In the genomic region with DNA sequence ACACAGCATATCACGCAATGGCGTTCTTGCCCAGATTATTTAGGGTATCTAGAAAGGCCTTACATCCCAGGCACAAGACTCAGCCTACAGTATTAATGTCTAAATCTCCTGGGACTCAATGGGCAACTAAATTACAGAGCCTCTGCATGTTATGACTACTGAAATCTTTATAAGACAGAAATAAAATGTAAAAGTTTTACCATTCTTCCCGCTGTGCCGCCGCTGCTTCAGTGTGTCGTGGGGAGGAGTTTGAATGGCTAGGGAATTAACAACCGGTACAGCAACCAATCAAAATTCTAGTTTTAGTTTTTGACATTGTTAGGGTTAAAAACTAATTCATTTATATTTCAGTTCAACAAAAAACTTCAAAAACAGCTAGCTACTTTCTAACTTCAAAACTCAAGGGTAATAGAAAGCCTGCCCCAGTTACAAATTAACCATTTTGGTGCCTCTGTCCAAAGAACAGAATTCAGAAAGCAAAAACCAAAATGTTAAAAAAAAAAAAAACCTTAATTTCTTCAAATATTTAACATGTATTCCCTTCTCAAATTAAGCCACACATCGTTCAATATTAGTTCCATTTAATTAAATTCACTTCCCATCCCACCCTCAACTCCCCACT, we compare ENCODE assay signal across 8 mouse cellular contexts. TPM values are rescaled to one million over a fixed set of nuclear protein-coding genes. Genes with fewer than 3 reads are reported as not detected.
A peak's percentile ranks its signal among the peaks of the same experiment; 100 is the strongest.
DNase-seq lines count a peak whose midpoint lies in the region; ATAC-seq and TF ChIP-seq lines count a peak whose summit lies in the region.

No protein-coding gene starts in this region.

- WGBS in heart, embryonic 11.5 days (ENCODE audit: insufficient replicate concordance), result 16% methylated on average over 8 of the region's 8 CpGs
- 3% methylated on average over 8 of the region's 8 CpGs for WGBS in forebrain, postnatal 0 days
- 8% methylated on average over 8 of the region's 8 CpGs for WGBS in liver, embryonic 15.5 days (ENCODE audit: insufficient replicate concordance)

- DNase-seq in heart, adult 9 months (ENCODE audit: low spot score in 2 of 2), result no peak
- DNase-seq in MEL-GATA-1-ER (ENCODE audit: extremely low read depth, low read depth), result peak; percentile 33
- no peak for DNase-seq in forebrain, postnatal 0 days
- DNase-seq in layer of hippocampus, postnatal 14 days (ENCODE audit: low spot score in 2 of 2), result no peak
- no peak for DNase-seq in layer of hippocampus, adult 9-10 months (ENCODE audit: low spot score)
- DNase-seq in cerebellum, adult 18-20 months, result no peak

- H3K36me3 ChIP-seq in heart, embryonic 11.5 days (ENCODE audit: control insufficient read depth, insufficient read depth, low read length), result no peaks in the 10 kb centered on the region
- H3K36me3 ChIP-seq in forebrain, postnatal 0 days (ENCODE audit: insufficient read depth), result no peaks in the 10 kb centered on the region
- H3K36me3 ChIP-seq in liver, embryonic 15.5 days (replicated peaks), result peaks cover 35% of the 10 kb centered on the region

- peak overlapping the region; percentile 97 for H3K4me3 ChIP-seq in heart, embryonic 11.5 days (ENCODE audit: low read depth, low read length)
- peak overlapping the region; percentile 90 for H3K4me3 ChIP-seq in forebrain, postnatal 0 days (ENCODE audit: low read depth, low read length)
- H3K4me3 ChIP-seq in liver, embryonic 15.5 days (replicated peaks), result peak overlapping the region; percentile 95

- no peaks in the 10 kb centered on the region for H3K9me3 ChIP-seq in heart, embryonic 11.5 days (replicated peaks; ENCODE audit: control insufficient read depth, low read length)
- H3K9me3 ChIP-seq in forebrain, postnatal 0 days (ENCODE audit: low read length), result no peaks in the 10 kb centered on the region
- H3K9me3 ChIP-seq in liver, embryonic 15.5 days (replicated peaks), result no peaks in the 10 kb centered on the region

- H3K4me2 ChIP-seq in heart, embryonic 11.5 days, result peak overlapping the region; percentile 86
- H3K4me2 ChIP-seq in forebrain, postnatal 0 days (ENCODE audit: low read depth), result peak overlapping the region; percentile 80
- peak overlapping the region; percentile 91 for H3K4me2 ChIP-seq in liver, embryonic 15.5 days

- H3K9ac ChIP-seq in heart, embryonic 11.5 days (ENCODE audit: low read depth, low read length), result peak overlapping the region; percentile 99
- peak overlapping the region; percentile 83 for H3K9ac ChIP-seq in forebrain, postnatal 0 days
- peak overlapping the region; percentile 96 for H3K9ac ChIP-seq in liver, embryonic 15.5 days

- no peak for TF ChIP-seq CTCF in forebrain, postnatal 0 days (IDR thresholded peaks at IDR 0.05; ENCODE audit: low read depth)

- no peaks in the 10 kb centered on the region for H3K27me3 ChIP-seq in heart, embryonic 11.5 days (ENCODE audit: control insufficient read depth, insufficient read depth, low read length)
- no peaks in the 10 kb centered on the region for H3K27me3 ChIP-seq in forebrain, postnatal 0 days (ENCODE audit: insufficient read depth, low read length)
- H3K27me3 ChIP-seq in liver, embryonic 15.5 days, result no peaks in the 10 kb centered on the region

- H3K27ac ChIP-seq in heart, embryonic 11.5 days (ENCODE audit: low read depth, low read length), result no peak overlapping the region
- no peak overlapping the region for H3K27ac ChIP-seq in forebrain, postnatal 0 days (ENCODE audit: low read depth, low read length)
- peak overlapping the region; percentile 96 for H3K27ac ChIP-seq in liver, embryonic 15.5 days (replicated peaks)

- no peak for ATAC-seq in heart, embryonic 11.5 days (replicated peaks; ENCODE audit: insufficient number of reproducible peaks, low FRiP score, low TSS enrichment)
- no peak for ATAC-seq in forebrain, postnatal 0 days
- no peak for ATAC-seq in liver, embryonic 15.5 days (ENCODE audit: insufficient read depth)

- H3K4me1 ChIP-seq in heart, embryonic 11.5 days (ENCODE audit: control insufficient read depth, insufficient read depth, low read length), result peaks cover 26% of the 10 kb centered on the region
- H3K4me1 ChIP-seq in forebrain, postnatal 0 days (ENCODE audit: insufficient read depth), result peaks cover 24% of the 10 kb centered on the region
- peaks cover 40% of the 10 kb centered on the region for H3K4me1 ChIP-seq in liver, embryonic 15.5 days (replicated peaks)

RNA-seq across cellular contexts. Expression of gene Hnrnpd, which starts 2.3 kb away (rescaled TPM):
- 113 and 120 TPM in 2 replicates for polyA plus RNA-seq in heart, embryonic 11.5 days (2014; fragmentation: Nextera tagmentation; extraction: Ambion mirVana)
- total RNA-seq in forebrain, postnatal 0 days (2014; rRNA removed), result 35.9 and 45.7 TPM in 2 replicates
- polyA plus RNA-seq in forebrain, postnatal 0 days (2015; fragmentation: Nextera tagmentation; extraction: Ambion mirVana), result 93.0 and 120 TPM in 2 replicates
- polyA plus RNA-seq in liver, embryonic 15.5 days (2015; fragmentation: Nextera tagmentation; extraction: Ambion mirVana), result 70.5 and 75.0 TPM in 2 replicates
- 100 to 1,000 TPM; 215 to 229 TPM for total RNA-seq in layer of hippocampus, postnatal 14 days (2021)

RNA-seq across cellular contexts. Expression of gene 4930524J08Rik, which starts 2.4 kb away (rescaled TPM):
- polyA plus RNA-seq in heart, embryonic 11.5 days (2014; fragmentation: Nextera tagmentation; extraction: Ambion mirVana), result 1.5 and 1.7 TPM in 2 replicates
- 5.0 and 9.0 TPM in 2 replicates for total RNA-seq in forebrain, postnatal 0 days (2014; rRNA removed)
- 3.1 and 3.3 TPM in 2 replicates for polyA plus RNA-seq in forebrain, postnatal 0 days (2015; fragmentation: Nextera tagmentation; extraction: Ambion mirVana)
- 0.48 and 0.77 TPM in 2 replicates for polyA plus RNA-seq in liver, embryonic 15.5 days (2015; fragmentation: Nextera tagmentation; extraction: Ambion mirVana)
- total RNA-seq in layer of hippocampus, postnatal 14 days (2021), result 1 to 10 TPM; 1.6 to 4.2 TPM
